Mouse (Mus musculus): Measurements from ENCODE around the gene Dqx1. TPM values are rescaled to one million over a fixed set of nuclear protein-coding genes. Genes with fewer than 3 reads are reported as not detected.

Gene Dqx1
- total and polyA plus RNA-seq, 2 experiments, result 7.4 to 9.6 TPM

- Histone ChIP-seq H3K27ac (replicated peaks; ENCODE audit: insufficient read depth, low read depth, low read length) (peak within 1 kb of the TSS; percentile 98), H3K4me3 (ENCODE audit: insufficient read depth, low read depth, low read length) (peak within 1 kb of the TSS; percentile 93), H3K4me1 (ENCODE audit: control insufficient read depth, insufficient read depth, low read length) (peaks cover 17% of the 10 kb centered on the region), H3K27me3 (ENCODE audit: control insufficient read depth, insufficient read depth, low read length) (no peaks in the 10 kb centered on the region), H3K36me3 (ENCODE audit: control insufficient read depth, insufficient read depth, low read length) (no peaks in the 10 kb centered on the region), H3K79me2 (ENCODE audit: control insufficient read depth, insufficient read depth, low read length) (peaks cover 4% of the 10 kb centered on the region; the same call in 1 of the 2 replicates), H3K9ac (ENCODE audit: low read depth, low read length) (peak within 1 kb of the TSS; percentile 93)
- DNase-seq (ENCODE audit: extremely low read depth, low read depth, low spot score), result peak; percentile 81
- TF ChIP-seq POLR2A (IDR thresholded peaks at IDR 0.05; ENCODE audit: extremely low read depth, insufficient read depth, low read length) (peak; percentile 88), CTCF (IDR thresholded peaks at IDR 0.05; ENCODE audit: low read depth, low read length) (peak; percentile 62)
- WGBS, result under 1% methylated on average over 52 of the region's 58 CpGs
Measured at GRCm38 (mm10) chr6:83115011-83115671, 57.5 kb downstream of the Dqx1 start, which contains the start of gene Mogs. Gene Mogs (plus strand): TSS chr6:83115496.

- Histone ChIP-seq H3K4me3 (ENCODE audit: insufficient read depth, low read depth, low read length) (peak overlapping the region; percentile 93), H3K9ac (ENCODE audit: low read depth, low read length) (peak overlapping the region; percentile 93), H3K4me1 (ENCODE audit: control insufficient read depth, insufficient read depth, low read length) (peaks cover 20% of the 10 kb centered on the region), H3K27me3 (ENCODE audit: control insufficient read depth, insufficient read depth, low read length) (no peaks in the 10 kb centered on the region), H3K79me2 (ENCODE audit: control insufficient read depth, insufficient read depth, low read length) (peaks cover 4% of the 10 kb centered on the region; the same call in 1 of the 2 replicates), H3K27ac (replicated peaks; ENCODE audit: insufficient read depth, low read depth, low read length) (peak overlapping the region; percentile 32), H3K36me3 (ENCODE audit: control insufficient read depth, insufficient read depth, low read length) (no peaks in the 10 kb centered on the region)
- no peak for TF ChIP-seq POLR2A (IDR thresholded peaks at IDR 0.05; ENCODE audit: extremely low read depth, insufficient read depth, low read length)
- WGBS, result 2% methylated on average over 47 of the region's 48 CpGs
- DNase-seq (ENCODE audit: extremely low read depth, low read depth, low spot score), result no peak
Measured at GRCm38 (mm10) chr6:83115682-83116372, 58.2 kb downstream of the Dqx1 start.

- H3K27ac ChIP-seq (replicated peaks; ENCODE audit: insufficient read depth, low read depth, low read length), result no peak overlapping the region
- no peak for DNase-seq (ENCODE audit: extremely low read depth, low read depth, low spot score)
- H3K27me3 ChIP-seq (ENCODE audit: control insufficient read depth, insufficient read depth, low read length), result no peaks in the 10 kb centered on the region
- no peak for TF ChIP-seq POLR2A (IDR thresholded peaks at IDR 0.05; ENCODE audit: extremely low read depth, insufficient read depth, low read length)
- TF ChIP-seq CTCF (IDR thresholded peaks at IDR 0.05; ENCODE audit: low read depth, low read length), result no peak
- peak overlapping the region; percentile 93; the same call in 1 of the 2 replicates for H3K4me3 ChIP-seq (ENCODE audit: insufficient read depth, low read depth, low read length)
- H3K9ac ChIP-seq (ENCODE audit: low read depth, low read length), result peak overlapping the region; percentile 93; the same call in 1 of the 2 replicates
- H3K36me3 ChIP-seq (ENCODE audit: control insufficient read depth, insufficient read depth, low read length), result no peaks in the 10 kb centered on the region
- 67% methylated on average over 11 of the region's 11 CpGs for WGBS
- H3K4me1 ChIP-seq (ENCODE audit: control insufficient read depth, insufficient read depth, low read length), result peaks cover 20% of the 10 kb centered on the region
- peaks cover 4% of the 10 kb centered on the region; the same call in 1 of the 2 replicates for H3K79me2 ChIP-seq (ENCODE audit: control insufficient read depth, insufficient read depth, low read length)
Measured at GRCm38 (mm10) chr6:83116373-83117164, 58.9 kb downstream of the Dqx1 start.

Other genes starting within 250 kb of the Dqx1 start
- not detected in 2 replicates for gene Sema4f, start 118.1 kb upstream of the Dqx1 start, total RNA-seq (2014; rRNA removed)
- gene Sema4f, start 118.1 kb upstream of the Dqx1 start, polyA plus RNA-seq (2012; rRNA removed), result not detected in 2 replicates
- not detected in 2 replicates for gene M1ap, start 110.9 kb upstream of the Dqx1 start, total RNA-seq (2014; rRNA removed)
- 0.17 TPM in 1 of 2 replicates, not detected in the other for gene M1ap, start 110.9 kb upstream of the Dqx1 start, polyA plus RNA-seq (2012; rRNA removed)
- gene Dok1, start 24.4 kb upstream of the Dqx1 start, total RNA-seq (2014; rRNA removed), result 1.2 and 2.2 TPM in 2 replicates
- gene Dok1, start 24.4 kb upstream of the Dqx1 start, polyA plus RNA-seq (2012; rRNA removed), result 1.3 and 1.4 TPM in 2 replicates
- 1.2 and 1.3 TPM in 2 replicates for gene Loxl3, start 23.7 kb upstream of the Dqx1 start, total RNA-seq (2014; rRNA removed)
- gene Loxl3, start 23.7 kb upstream of the Dqx1 start, polyA plus RNA-seq (2012; rRNA removed), result 0.85 and 1.1 TPM in 2 replicates
- gene Aup1, start 3.3 kb upstream of the Dqx1 start, total RNA-seq (2014; rRNA removed), result 109 and 114 TPM in 2 replicates
- gene Aup1, start 3.3 kb upstream of the Dqx1 start, polyA plus RNA-seq (2012; rRNA removed), result 593 and 598 TPM in 2 replicates
- 14.0 and 17.5 TPM in 2 replicates for gene Htra2, start 2.6 kb upstream of the Dqx1 start, total RNA-seq (2014; rRNA removed)
- gene Htra2, start 2.6 kb upstream of the Dqx1 start, polyA plus RNA-seq (2012; rRNA removed), result 23.3 and 24.1 TPM in 2 replicates
- not detected in 2 replicates for gene Tlx2, start 12.4 kb downstream of the Dqx1 start, total RNA-seq (2014; rRNA removed)
- not detected in 2 replicates for gene Tlx2, start 12.4 kb downstream of the Dqx1 start, polyA plus RNA-seq (2012; rRNA removed)
- gene Pcgf1, start 20.0 kb downstream of the Dqx1 start, total RNA-seq (2014; rRNA removed), result 4.1 and 6.1 TPM in 2 replicates
- gene Pcgf1, start 20.0 kb downstream of the Dqx1 start, polyA plus RNA-seq (2012; rRNA removed), result 7.7 and 10.8 TPM in 2 replicates
- gene Lbx2, start 28.5 kb downstream of the Dqx1 start, total RNA-seq (2014; rRNA removed), result 0.65 and 0.81 TPM in 2 replicates
- gene Lbx2, start 28.5 kb downstream of the Dqx1 start, polyA plus RNA-seq (2012; rRNA removed), result 0.34 and 1.1 TPM in 2 replicates
- gene Ccdc142, start 43.8 kb downstream of the Dqx1 start, total RNA-seq (2014; rRNA removed), result 3.0 and 3.4 TPM in 2 replicates
- gene Ccdc142, start 43.8 kb downstream of the Dqx1 start, polyA plus RNA-seq (2012; rRNA removed), result 4.2 and 5.4 TPM in 2 replicates
- gene Gm42688, start 43.8 kb downstream of the Dqx1 start, total RNA-seq (2014; rRNA removed), result 1.4 and 1.8 TPM in 2 replicates
- gene Gm42688, start 43.8 kb downstream of the Dqx1 start, polyA plus RNA-seq (2012; rRNA removed), result 2.0 and 2.5 TPM in 2 replicates
- gene Mrpl53, start 51.2 kb downstream of the Dqx1 start, total RNA-seq (2014; rRNA removed), result 66.0 and 78.2 TPM in 2 replicates
- 73.8 and 80.0 TPM in 2 replicates for gene Mrpl53, start 51.2 kb downstream of the Dqx1 start, polyA plus RNA-seq (2012; rRNA removed)
- 28.2 and 38.7 TPM in 2 replicates for gene Mogs, start 57.7 kb downstream of the Dqx1 start, total RNA-seq (2014; rRNA removed)
- gene Mogs, start 57.7 kb downstream of the Dqx1 start, polyA plus RNA-seq (2012; rRNA removed), result 51.3 and 66.1 TPM in 2 replicates
- 39.5 and 48.3 TPM in 2 replicates for gene Wbp1, start 63.7 kb downstream of the Dqx1 start, total RNA-seq (2014; rRNA removed)
- gene Wbp1, start 63.7 kb downstream of the Dqx1 start, polyA plus RNA-seq (2012; rRNA removed), result 85.1 and 112 TPM in 2 replicates
- gene Ino80b, start 67.6 kb downstream of the Dqx1 start, total RNA-seq (2014; rRNA removed), result 9.5 and 10.3 TPM in 2 replicates
- 23.8 and 26.5 TPM in 2 replicates for gene Ino80b, start 67.6 kb downstream of the Dqx1 start, polyA plus RNA-seq (2012; rRNA removed)
- 4.7 and 6.9 TPM in 2 replicates for gene Rtkn, start 77.6 kb downstream of the Dqx1 start, total RNA-seq (2014; rRNA removed)
- 12.2 and 17.4 TPM in 2 replicates for gene Rtkn, start 77.6 kb downstream of the Dqx1 start, polyA plus RNA-seq (2012; rRNA removed)
- 0.13 and 0.28 TPM in 2 replicates for gene Wdr54, start 98.6 kb downstream of the Dqx1 start, total RNA-seq (2014; rRNA removed)
- 1.7 and 2.4 TPM in 2 replicates for gene Wdr54, start 98.6 kb downstream of the Dqx1 start, polyA plus RNA-seq (2012; rRNA removed)
- 0.09 and 0.13 TPM in 2 replicates for gene 1700003E16Rik, start 98.6 kb downstream of the Dqx1 start, total RNA-seq (2014; rRNA removed)
- 0.22 and 0.29 TPM in 2 replicates for gene 1700003E16Rik, start 98.6 kb downstream of the Dqx1 start, polyA plus RNA-seq (2012; rRNA removed)
- 13.5 and 17.1 TPM in 2 replicates for gene Dctn1, start 108.1 kb downstream of the Dqx1 start, total RNA-seq (2014; rRNA removed)
- 27.4 and 36.0 TPM in 2 replicates for gene Dctn1, start 108.1 kb downstream of the Dqx1 start, polyA plus RNA-seq (2012; rRNA removed)
- gene Slc4a5, start 162.0 kb downstream of the Dqx1 start, total RNA-seq (2014; rRNA removed), result under 0.01 and 0.07 TPM in 2 replicates
- 0.28 TPM in 1 of 2 replicates, not detected in the other for gene Slc4a5, start 162.0 kb downstream of the Dqx1 start, polyA plus RNA-seq (2012; rRNA removed)